Mouse (Mus musculus) Patski (cell line): ENCODE measurements around the gene Zfp189. TPM values are rescaled to one million over a fixed set of nuclear protein-coding genes. Genes with fewer than 3 reads are reported as not detected.
"Not testable (repeated sequence)": the region's sequence is repeated elsewhere in the genome, so short reads cannot be mapped to it uniquely, and the experiment has no call there.

Experiments
- ATAC-seq: fragments of 100-300 bp; one replicate; pipeline ENCODE4 v1.8.0; 2021
- CTCF ChIA-PET: fragments of 350-600 bp; sonication (Branson Sonifier 250); formaldehyde crosslinking; loops from one replicate; lab custom pipeline; 2022; ENCODE audit warnings: inconsistent platforms; lab: Charles Lee
- POLR2A ChIA-PET: fragments of 350-600 bp; sonication (Branson Sonifier 250); formaldehyde crosslinking; loops from one replicate; lab custom pipeline; 2022; ENCODE audit warnings: antibody characterized with exemption, inconsistent platforms; lab: Charles Lee
- DNase-seq: peaks from one replicate; pipeline ENCODE4 v3.0.0-alpha.2; 2011; ENCODE audit warnings: low read depth, low spot score
- H3K27me3 ChIP-seq: fragments of 371-371 bp; one replicate; pipeline ENCODE4 v1.5.1; 2021
- CTCF ChIP-seq: fragments of 100-300 bp; IDR thresholded peaks from one replicate; pipeline ENCODE4 v1.5.1; 2021
- in situ Hi-C: fragments of 300-500 bp; cut with MboI; formaldehyde crosslinking; loops from 3 replicates; pipeline ENCODE4 v1.11.1; 2018; ENCODE audit warnings: low pct_unique_long_range_greater_than_20kb, mixed read lengths
- polyA plus RNA-seq: library from polyadenylated mRNA; unstranded; gene quantifications from one replicate; pipeline ENCODE4 v1.2.3, GENCODE M21; 2021

The Zfp189 gene
- polyA plus RNA-seq, 1 experiment from 2014 or later = 9.5 TPM

GRCm38 (mm10) chr4:49503563-49503962 is 17.4 kb upstream of the Zfp189 start:
- no peaks in the 10 kb centered on the region for H3K27me3 ChIP-seq
- DNase-seq (no peak), ATAC-seq (no peak)
- TF ChIP-seq CTCF = no peak
- ChIA-PET CTCF (no interaction called here), POLR2A (no interaction called here)
- in situ Hi-C loops = no loop called here

GRCm38 (mm10) chr4:49506386-49506785 is 14.6 kb upstream of the Zfp189 start, which contains the start of gene Baat:
Gene Baat (minus strand): TSS chr4:49506557.
- no peak for DNase-seq
- H3K27me3 ChIP-seq = no peaks in the 10 kb centered on the region
- ChIA-PET POLR2A (no interaction called here), CTCF (no interaction called here)
- no peak for ATAC-seq
- in situ Hi-C loops = no loop called here
- TF ChIP-seq CTCF = no peak

DNA sequence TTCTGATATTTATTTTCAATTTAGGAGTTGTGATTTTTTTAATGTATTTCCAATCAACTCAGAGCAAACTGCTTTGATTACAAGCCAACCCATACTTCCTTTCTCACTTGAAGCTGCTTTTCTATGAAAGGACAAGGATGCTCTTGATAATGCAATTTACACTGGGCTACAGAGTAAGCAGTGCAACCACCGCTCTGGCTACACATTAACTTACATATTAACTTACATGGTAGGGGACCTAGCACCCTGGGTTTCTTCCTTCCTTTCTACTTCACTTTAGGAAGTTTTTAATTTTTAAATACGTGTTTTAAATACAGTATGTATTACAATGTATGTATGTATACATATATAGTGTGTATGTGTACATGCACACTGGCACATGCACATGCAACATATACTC is 11.8 kb upstream of the Zfp189 start:
- in situ Hi-C loops = no loop called here
- ATAC-seq = no peak
- CTCF ChIA-PET = no interaction called here

DNA sequence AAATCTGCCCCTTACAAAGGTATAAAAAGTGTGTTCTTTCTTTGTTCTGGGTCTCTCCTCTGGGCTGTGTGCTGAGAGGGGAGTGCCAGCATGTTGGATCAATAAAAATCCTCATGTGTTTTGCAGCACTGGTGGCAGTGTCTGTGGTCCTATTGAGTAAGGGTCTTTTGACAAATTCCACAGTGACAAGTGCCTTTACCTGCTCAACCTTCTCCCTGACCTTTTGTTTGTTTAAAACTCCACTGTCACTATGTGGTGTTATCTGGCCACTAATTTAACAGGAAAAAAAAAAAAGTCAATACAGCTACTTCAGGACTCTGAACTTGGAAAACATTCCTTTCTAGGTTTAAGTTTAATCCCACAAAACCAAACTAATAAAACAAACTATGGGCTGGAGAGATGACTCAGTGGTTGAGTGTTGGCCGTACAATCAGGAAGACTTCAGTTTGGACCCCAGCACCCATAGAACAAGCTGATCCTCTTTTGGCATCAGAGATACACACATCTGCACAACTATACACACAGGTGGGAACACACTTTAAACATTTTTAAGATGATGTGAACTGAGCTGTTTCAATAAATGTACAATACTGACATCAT is 10.6 kb upstream of the Zfp189 start:
- H3K27me3 ChIP-seq, POLR2A ChIA-PET, CTCF ChIA-PET, in situ Hi-C loops, DNase-seq: not testable (repeated sequence)
- ATAC-seq = peak; percentile 39

More for the DNA sequence above, 11.8 kb upstream of the Zfp189 start:
- no peak for TF ChIP-seq CTCF
- POLR2A ChIA-PET = no interaction called here
- H3K27me3 ChIP-seq = no peaks in the 10 kb centered on the region
- no peak for DNase-seq

GRCm38 (mm10) chr4:49512636-49513035 is 8.3 kb upstream of the Zfp189 start:
- DNase-seq (no peak), ATAC-seq (no peak)
- in situ Hi-C loops = no loop called here
- POLR2A ChIA-PET = no interaction called here
- CTCF ChIA-PET = no interaction called here
- no peak for TF ChIP-seq CTCF
- H3K27me3 ChIP-seq = no peaks in the 10 kb centered on the region

GRCm38 (mm10) chr4:49514441-49514840 is 6.5 kb upstream of the Zfp189 start:
- no peaks in the 10 kb centered on the region for H3K27me3 ChIP-seq
- CTCF ChIA-PET = no interaction called here
- ATAC-seq (no peak), DNase-seq (no peak)
- in situ Hi-C loops = no loop called here
- TF ChIP-seq CTCF = no peak
- POLR2A ChIA-PET = no interaction called here

DNA sequence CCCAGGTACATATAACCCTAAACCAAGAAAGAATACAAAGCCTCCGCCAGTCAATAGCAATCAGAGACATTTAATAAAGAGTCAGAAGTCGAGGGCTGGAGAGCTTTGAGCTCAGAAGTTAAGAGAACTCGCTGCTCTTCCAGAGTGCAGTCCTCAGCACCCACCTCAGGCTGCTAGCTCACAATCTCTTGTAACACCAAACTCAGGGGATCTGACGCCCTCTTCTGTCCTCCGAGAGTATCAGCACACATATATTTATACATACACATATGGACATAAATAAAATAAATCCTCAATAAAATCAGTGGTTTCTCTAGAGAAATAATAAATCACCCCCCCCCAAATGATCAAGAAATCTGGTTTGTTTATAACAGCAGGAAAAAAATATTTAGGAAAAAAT is 1.5 kb upstream of the Zfp189 start:
- CTCF ChIA-PET = no interaction called here
- in situ Hi-C loops = no loop called here
- no peak for ATAC-seq
- no peaks in the 10 kb centered on the region for H3K27me3 ChIP-seq
- POLR2A ChIA-PET = no interaction called here
- TF ChIP-seq CTCF = no peak
- DNase-seq = no peak

GRCm38 (mm10) chr4:49521346-49521745 is 370 bp downstream of the Zfp189 start:
- POLR2A ChIA-PET = interaction anchor here (0.7 kb wide), 1 partner anchor 58 kb away, joined by 3 read pairs; no protein-coding TSS in a partner anchor
- CTCF ChIA-PET = no interaction called here
- in situ Hi-C loops = no loop called here
- DNase-seq (no peak), ATAC-seq (peak; percentile 51)
- TF ChIP-seq CTCF = no peak
- no peaks in the 10 kb centered on the region for H3K27me3 ChIP-seq

GRCm38 (mm10) chr4:49522576-49522975 is 1.6 kb downstream of the Zfp189 start:
- no peaks in the 10 kb centered on the region for H3K27me3 ChIP-seq
- ChIA-PET CTCF (interaction anchor here (0.7 kb wide), 1 partner anchor 45 kb away, joined by 3 read pairs; no protein-coding TSS in a partner anchor), POLR2A (no interaction called here)
- TF ChIP-seq CTCF = no peak
- DNase-seq (no peak), ATAC-seq (no peak)
- in situ Hi-C loops = no loop called here

- ATAC-seq (no peak), DNase-seq (no peak)
- H3K27me3 ChIP-seq = no peaks in the 10 kb centered on the region
- ChIA-PET POLR2A (no interaction called here), CTCF (no interaction called here)
- TF ChIP-seq CTCF = no peak
- in situ Hi-C loops = no loop called here
Observed at GRCm38 (mm10) chr4:49535036-49535435, 14.1 kb downstream of the Zfp189 start.

- no peak for DNase-seq
- no peak for TF ChIP-seq CTCF
- in situ Hi-C loops = no loop called here
- ATAC-seq = no peak
- ChIA-PET POLR2A (no interaction called here), CTCF (no interaction called here)
- H3K27me3 ChIP-seq = no peaks in the 10 kb centered on the region
Observed at GRCm38 (mm10) chr4:49535675-49536294, 14.8 kb downstream of the Zfp189 start.
